11 mouse cellular contexts compared by ENCODE assay signal in genomic region chr4:46411489-46411888, GRCm38 (mm10). TPM values are rescaled to one million over a fixed set of nuclear protein-coding genes. Genes with fewer than 3 reads are reported as not detected.
DNase-seq lines count a peak whose midpoint lies in the region; ATAC-seq lines count a peak whose summit lies in the region.
"Had no signal": no experiment of that assay in that cellular context is flagged by ENCODE, and none has a peak within 500 bp of the region (broad histone marks: within the 10 kb centered on the region; RNA-seq: fewer than 3 reads in every experiment).

No protein-coding gene starts in this region.

- ATAC-seq in forebrain, embryonic 15.5 days (replicated peaks) = no peak
- peak; percentile 77 for ATAC-seq in CD4-positive, CD25-positive, alpha-beta regulatory T cell, adult 4 months
- no peak for ATAC-seq in neural tube, embryonic 15.5 days (ENCODE audit: low FRiP score)
- ATAC-seq in hindbrain, embryonic 12.5 days (ENCODE audit: low FRiP score) = no peak
- ATAC-seq: midbrain, embryonic 13.5 days had no signal

- no peak overlapping the region for H3K4me2 ChIP-seq in forebrain, embryonic 15.5 days (replicated peaks)
- no peak overlapping the region for H3K4me2 ChIP-seq in neural tube, embryonic 15.5 days
- no peak overlapping the region for H3K4me2 ChIP-seq in hindbrain, embryonic 12.5 days (replicated peaks)
- H3K4me2 ChIP-seq: midbrain, embryonic 13.5 days had no signal

- peak overlapping the region; percentile 51; the same call in 1 of the 2 replicates for H3K27ac ChIP-seq in forebrain, embryonic 10.5 days
- no peak overlapping the region for H3K27ac ChIP-seq in forebrain, embryonic 15.5 days (replicated peaks)
- H3K27ac ChIP-seq in neural tube, embryonic 15.5 days (replicated peaks) = no peak overlapping the region
- no peak overlapping the region for H3K27ac ChIP-seq in hindbrain, embryonic 12.5 days
- H3K27ac ChIP-seq: midbrain, embryonic 13.5 days had no signal

- no peaks in the 10 kb centered on the region for H3K4me1 ChIP-seq in forebrain, embryonic 10.5 days
- H3K4me1 ChIP-seq in forebrain, embryonic 15.5 days = no peaks in the 10 kb centered on the region
- H3K4me1 ChIP-seq in neural tube, embryonic 15.5 days = no peaks in the 10 kb centered on the region
- no peaks in the 10 kb centered on the region for H3K4me1 ChIP-seq in hindbrain, embryonic 12.5 days
- H3K4me1 ChIP-seq: midbrain, embryonic 13.5 days had no signal

- H3K4me3 ChIP-seq in forebrain, embryonic 10.5 days = no peak overlapping the region
- no peak overlapping the region for H3K4me3 ChIP-seq in forebrain, embryonic 15.5 days
- H3K4me3 ChIP-seq in neural tube, embryonic 15.5 days (replicated peaks) = no peak overlapping the region
- no peak overlapping the region for H3K4me3 ChIP-seq in hindbrain, embryonic 12.5 days
- H3K4me3 ChIP-seq: midbrain, embryonic 13.5 days had no signal

- 86% methylated on average over 6 of the region's 6 CpGs for WGBS in forebrain, embryonic 10.5 days
- 83% methylated on average over 6 of the region's 6 CpGs for WGBS in forebrain, embryonic 15.5 days
- 82% methylated on average over 6 of the region's 6 CpGs for WGBS in neural tube, embryonic 15.5 days
- WGBS in hindbrain, embryonic 12.5 days = 87% methylated on average over 6 of the region's 6 CpGs

- H3K36me3 ChIP-seq in forebrain, embryonic 10.5 days (replicated peaks) = no peaks in the 10 kb centered on the region
- H3K36me3 ChIP-seq in forebrain, embryonic 15.5 days = no peaks in the 10 kb centered on the region
- H3K36me3 ChIP-seq in neural tube, embryonic 15.5 days = no peaks in the 10 kb centered on the region
- H3K36me3 ChIP-seq in hindbrain, embryonic 12.5 days = no peaks in the 10 kb centered on the region
- H3K36me3 ChIP-seq: midbrain, embryonic 13.5 days had no signal

- no peaks in the 10 kb centered on the region for H3K9me3 ChIP-seq in forebrain, embryonic 10.5 days
- H3K9me3 ChIP-seq in forebrain, embryonic 15.5 days = no peaks in the 10 kb centered on the region
- no peaks in the 10 kb centered on the region for H3K9me3 ChIP-seq in neural tube, embryonic 15.5 days (replicated peaks)
- H3K9me3 ChIP-seq in hindbrain, embryonic 12.5 days (replicated peaks) = no peaks in the 10 kb centered on the region
- H3K9me3 ChIP-seq: midbrain, embryonic 13.5 days had no signal

- H3K27me3 ChIP-seq in forebrain, embryonic 10.5 days (ENCODE audit: poor library complexity, severe bottlenecking) = no peaks in the 10 kb centered on the region
- H3K27me3 ChIP-seq in forebrain, embryonic 15.5 days = no peaks in the 10 kb centered on the region
- H3K27me3 ChIP-seq in neural tube, embryonic 15.5 days (replicated peaks) = no peaks in the 10 kb centered on the region
- H3K27me3 ChIP-seq in hindbrain, embryonic 12.5 days = no peaks in the 10 kb centered on the region
- H3K27me3 ChIP-seq: midbrain, embryonic 13.5 days had no signal

- H3K9ac ChIP-seq in forebrain, embryonic 15.5 days (replicated peaks) = no peak overlapping the region
- no peak overlapping the region for H3K9ac ChIP-seq in neural tube, embryonic 15.5 days (replicated peaks)
- H3K9ac ChIP-seq in hindbrain, embryonic 12.5 days = no peak overlapping the region
- H3K9ac ChIP-seq: midbrain, embryonic 13.5 days had no signal

- no peak for DNase-seq in forebrain, embryonic 10.5 days (ENCODE audit: extremely low spot score, low spot score)
- peak; percentile 56 for DNase-seq in liver
- DNase-seq in spleen, postnatal 36 days (ENCODE audit: low spot score in 2 of 2) = peak; percentile 76 to 82
- DNase-seq in neural tube, embryonic 10.5 days (ENCODE audit: extremely low spot score, low spot score) = no peak
- DNase-seq: cerebellum, adult 18-20 months; retina, postnatal 1 day had no signal

RNA-seq across cellular contexts. Expression of gene Hemgn, which starts 1.8 kb away (rescaled TPM):
- polyA plus RNA-seq in forebrain, embryonic 10.5 days (2016; fragmentation: Nextera tagmentation; extraction: Ambion mirVana) = 13.8 and 19.7 TPM in 2 replicates
- polyA plus RNA-seq in forebrain, embryonic 15.5 days (2015; fragmentation: Nextera tagmentation; extraction: Ambion mirVana) = 0.24 TPM in 1 of 2 replicates, not detected in the other
- polyA plus RNA-seq in CD4-positive, CD25-positive, alpha-beta regulatory T cell, adult 4 months (2017; shearing (Covaris generic)) = under 1 TPM in 1 of 2 experiments, not detected in 1; 0.36 TPM
- 0.24 and 1.2 TPM in 2 replicates for polyA plus RNA-seq in neural tube, embryonic 15.5 days (2015; fragmentation: Nextera tagmentation; extraction: Ambion mirVana)
- polyA plus RNA-seq in hindbrain, embryonic 12.5 days (2016; fragmentation: Nextera tagmentation; extraction: Ambion mirVana) = 2.4 and 4.3 TPM in 2 replicates

RNA-seq across cellular contexts. Expression of gene Trmo, which starts 22.3 kb away (rescaled TPM):
- 10.4 and 13.8 TPM in 2 replicates for polyA plus RNA-seq in forebrain, embryonic 10.5 days (2016; fragmentation: Nextera tagmentation; extraction: Ambion mirVana)
- 11.5 and 12.7 TPM in 2 replicates for polyA plus RNA-seq in forebrain, embryonic 15.5 days (2015; fragmentation: Nextera tagmentation; extraction: Ambion mirVana)
- polyA plus RNA-seq in CD4-positive, CD25-positive, alpha-beta regulatory T cell, adult 4 months (2017; shearing (Covaris generic)) = 10 to 100 TPM; 20.9 TPM
- 8.4 and 10.7 TPM in 2 replicates for polyA plus RNA-seq in neural tube, embryonic 15.5 days (2015; fragmentation: Nextera tagmentation; extraction: Ambion mirVana)
- polyA plus RNA-seq in hindbrain, embryonic 12.5 days (2016; fragmentation: Nextera tagmentation; extraction: Ambion mirVana) = 8.1 and 9.0 TPM in 2 replicates

RNA-seq across cellular contexts. Expression of gene Anp32b, which starts 39.2 kb away (rescaled TPM):
- polyA plus RNA-seq in forebrain, embryonic 10.5 days (2016; fragmentation: Nextera tagmentation; extraction: Ambion mirVana) = 424 and 464 TPM in 2 replicates
- polyA plus RNA-seq in forebrain, embryonic 15.5 days (2015; fragmentation: Nextera tagmentation; extraction: Ambion mirVana) = 109 and 115 TPM in 2 replicates
- 10 to 100 TPM; 36.6 to 47.9 TPM for polyA plus RNA-seq in CD4-positive, CD25-positive, alpha-beta regulatory T cell, adult 4 months (2017; shearing (Covaris generic))
- polyA plus RNA-seq in neural tube, embryonic 15.5 days (2015; fragmentation: Nextera tagmentation; extraction: Ambion mirVana) = 70.3 and 129 TPM in 2 replicates
- polyA plus RNA-seq in hindbrain, embryonic 12.5 days (2016; fragmentation: Nextera tagmentation; extraction: Ambion mirVana) = 207 and 211 TPM in 2 replicates

Comparison
In these comparisons a context has a peak if more than half of its experiments do, and no peak if none do; other contexts are left out.
1. DNase-seq: peak in liver (single experiment) and spleen, postnatal 36 days (2 of 2); none in forebrain, embryonic 10.5 days (single experiment) and neural tube, embryonic 10.5 days (single experiment).